Mouse (Mus musculus) ovary, adult 18-20 months (tissue): ENCODE measurements around the gene Prmt3.
A peak's percentile ranks its signal among the peaks of the same experiment; 100 is the strongest.

Source experiments
- DNase-seq: peaks from one replicate; pipeline ENCODE4 v3.0.0; 2022; ENCODE audit warnings: low spot score, mixed read lengths

Prmt3 gene

GRCm38 (mm10) chr7:49797171-49797570 lies 19.0 kb downstream of the Prmt3 start:
- no peak for DNase-seq

DNA sequence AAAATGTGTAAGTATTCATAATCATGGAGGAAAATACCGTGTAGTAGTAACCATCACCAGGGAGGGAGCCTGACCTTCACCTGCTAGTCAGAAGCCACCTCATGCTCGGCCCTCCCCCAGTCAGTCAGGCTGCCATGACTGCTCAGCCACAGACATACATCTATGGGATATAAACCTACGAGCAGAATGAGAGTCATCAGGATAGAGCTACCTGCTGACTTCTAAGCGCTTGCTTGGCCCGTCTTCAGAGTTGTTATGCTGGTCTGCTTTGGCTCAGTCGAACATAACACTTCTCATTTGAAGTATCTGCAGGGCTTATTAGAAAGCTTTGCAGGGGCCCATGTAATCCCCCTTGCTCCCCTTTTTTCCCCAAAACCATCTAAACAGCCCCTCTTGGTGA lies 25.4 kb downstream of the Prmt3 start:
- DNase-seq, result no peak

- no peak for DNase-seq
Observed at GRCm38 (mm10) chr7:49804638-49805165, 26.6 kb downstream of the Prmt3 start.

DNA sequence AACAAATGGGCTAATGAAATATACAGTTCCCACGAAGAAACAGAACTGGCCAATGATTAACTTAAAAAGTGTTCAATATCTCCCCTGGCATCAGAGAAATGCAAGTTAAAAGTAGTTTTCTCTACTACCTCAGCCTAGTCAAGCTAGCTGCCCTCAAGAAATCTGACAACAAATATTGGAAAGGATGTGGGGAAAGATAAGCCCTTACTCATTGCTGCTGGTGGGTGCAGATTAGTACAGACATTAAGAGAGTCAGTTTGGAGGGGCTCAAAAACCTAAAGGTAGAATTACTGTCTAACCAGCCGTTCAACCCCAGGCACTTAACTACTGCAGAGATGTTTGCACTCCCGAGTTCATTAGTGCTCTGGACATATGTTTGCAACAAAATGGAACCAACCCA lies 27.5 kb downstream of the Prmt3 start:
- DNase-seq, result no peak

GRCm38 (mm10) chr7:49807093-49807682 lies 29.0 kb downstream of the Prmt3 start:
- DNase-seq, result no peak

- DNase-seq, result no peak
Observed at GRCm38 (mm10) chr7:49807846-49808622, 29.9 kb downstream of the Prmt3 start.

- DNase-seq, result no peak
Observed at GRCm38 (mm10) chr7:49809100-49809499, 31.0 kb downstream of the Prmt3 start.

- DNase-seq, result no peak
Observed at GRCm38 (mm10) chr7:49809562-49809961, 31.4 kb downstream of the Prmt3 start.

- DNase-seq, result no peak
Observed at GRCm38 (mm10) chr7:49811346-49811745, 33.2 kb downstream of the Prmt3 start.

- no peak for DNase-seq
Observed at GRCm38 (mm10) chr7:49819393-49819792, 41.2 kb downstream of the Prmt3 start.

- DNase-seq, result no peak
Observed at GRCm38 (mm10) chr7:49821370-49821769, 43.2 kb downstream of the Prmt3 start.

DNA sequence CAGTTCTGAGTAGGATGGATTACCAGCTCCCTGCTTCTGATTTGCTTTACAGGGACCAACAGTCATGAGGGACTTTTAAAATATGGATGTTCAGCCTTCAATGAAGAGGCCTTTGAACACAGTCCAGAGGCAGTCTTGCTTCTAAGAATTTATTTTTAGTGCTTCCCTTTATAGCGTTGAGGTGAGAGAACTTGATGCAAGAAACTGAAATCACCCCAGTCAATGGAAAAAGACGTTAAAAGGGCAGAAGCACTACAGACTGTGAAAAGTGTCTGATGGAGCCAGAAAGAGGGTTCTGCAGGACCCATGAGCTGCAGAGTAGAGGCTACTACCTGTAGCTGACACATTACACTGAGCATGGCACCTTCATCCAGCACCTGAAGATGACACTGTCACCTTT lies 43.9 kb downstream of the Prmt3 start:
- no peak for DNase-seq

DNA sequence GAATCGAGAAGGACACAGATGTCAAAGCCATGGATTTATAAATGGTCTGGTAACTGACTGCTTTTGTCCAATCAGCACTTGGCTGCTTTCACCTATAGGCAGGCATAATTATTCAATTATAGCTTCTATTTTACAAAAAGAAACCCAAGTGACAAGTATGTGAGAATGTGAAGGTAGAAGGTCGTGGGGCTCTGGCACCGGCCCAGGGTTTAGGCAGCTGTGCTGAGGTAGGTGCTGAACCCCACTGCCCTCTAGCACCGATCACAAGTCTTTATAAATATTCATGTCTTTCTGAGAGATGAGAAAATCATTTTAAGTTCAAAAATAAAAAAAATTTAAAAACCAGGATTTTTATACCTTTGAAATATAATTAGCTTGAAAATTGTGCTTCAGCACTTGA lies 45.4 kb downstream of the Prmt3 start:
- DNase-seq, result no peak

DNA sequence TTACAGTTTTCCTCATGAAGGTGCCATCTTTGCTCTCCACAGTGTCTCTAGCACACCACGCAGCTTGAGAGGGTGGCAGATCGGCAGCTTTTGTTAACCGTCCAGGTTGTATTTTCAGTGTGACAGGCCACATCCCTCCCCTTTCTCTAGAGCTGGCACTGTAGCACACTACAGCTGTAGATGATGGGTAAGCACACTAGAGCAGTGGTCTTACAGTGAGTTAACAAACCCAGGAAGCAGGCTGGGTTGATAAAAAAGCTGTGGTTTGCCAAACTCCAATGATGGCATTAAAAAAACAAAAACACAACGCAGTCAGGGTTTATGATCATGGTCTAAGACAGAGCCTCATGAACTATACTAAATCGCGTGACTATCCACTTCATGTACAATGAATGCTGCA lies 45.9 kb downstream of the Prmt3 start:
- DNase-seq, result no peak

DNA sequence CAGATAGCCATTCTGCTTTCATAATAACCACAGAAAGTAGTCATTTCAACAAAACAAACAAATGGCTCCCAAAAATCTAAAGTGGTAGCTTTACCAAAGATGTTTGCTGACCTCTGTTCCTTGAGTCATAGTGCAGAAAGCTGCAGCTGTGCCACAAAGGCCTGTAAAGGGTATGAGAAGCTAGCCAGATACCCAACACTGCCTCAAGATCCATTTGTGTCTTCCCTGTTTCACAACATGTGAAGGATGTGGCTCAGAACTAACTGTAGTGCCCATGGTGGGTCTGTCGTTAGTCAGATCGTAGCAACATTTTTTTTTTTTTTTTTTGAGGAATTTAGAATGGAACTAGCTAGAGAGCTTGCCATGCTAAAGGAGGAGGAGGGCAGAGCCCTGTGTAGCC lies 46.4 kb downstream of the Prmt3 start:
- DNase-seq, result no peak

DNA sequence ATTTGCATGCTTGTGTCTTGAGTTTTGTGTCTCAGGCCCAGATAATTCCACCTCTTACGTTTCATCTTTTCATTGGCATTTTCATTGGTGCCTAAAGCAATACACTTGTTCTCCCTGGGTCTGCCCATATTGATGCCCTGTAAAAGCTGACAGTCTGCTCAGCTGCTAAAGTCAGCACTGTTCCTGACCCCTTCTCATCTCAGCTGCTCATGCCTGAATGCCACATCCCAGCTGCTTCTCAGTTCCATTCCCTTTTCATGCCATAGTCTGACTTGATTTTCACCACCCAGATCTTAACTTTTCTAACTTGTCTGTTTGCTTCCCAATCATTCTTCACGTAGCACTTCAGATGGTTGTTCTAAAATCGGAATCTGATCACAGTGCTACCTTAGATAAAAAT lies 47.3 kb downstream of the Prmt3 start:
- no peak for DNase-seq

DNA sequence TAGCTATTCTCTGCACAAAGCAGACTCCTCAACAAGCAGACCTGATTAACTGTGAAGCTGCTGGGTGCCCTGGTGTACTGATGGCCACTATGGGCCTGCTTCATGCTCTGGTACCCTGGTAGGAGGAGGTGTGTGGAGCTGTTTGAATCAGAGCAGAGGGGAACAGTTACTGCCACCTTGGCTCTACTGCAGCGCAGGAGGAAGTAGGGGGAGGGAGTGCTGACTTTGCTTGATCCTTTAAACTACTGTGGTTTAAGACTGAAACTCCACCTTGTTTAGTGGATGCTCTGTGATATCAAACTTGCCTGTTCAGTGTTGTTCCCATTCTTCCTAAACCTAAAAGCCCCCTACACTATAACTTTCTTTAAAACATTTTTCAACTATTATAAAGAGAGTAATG lies 49.8 kb downstream of the Prmt3 start:
- DNase-seq, result no peak

GRCm38 (mm10) chr7:49842366-49843282 lies 64.5 kb downstream of the Prmt3 start:
- peak; percentile 14 for DNase-seq

- no peak for DNase-seq
Observed at GRCm38 (mm10) chr7:49843304-49843933, 65.3 kb downstream of the Prmt3 start.

GRCm38 (mm10) chr7:49847939-49848338 lies 69.8 kb downstream of the Prmt3 start:
- no peak for DNase-seq

DNA sequence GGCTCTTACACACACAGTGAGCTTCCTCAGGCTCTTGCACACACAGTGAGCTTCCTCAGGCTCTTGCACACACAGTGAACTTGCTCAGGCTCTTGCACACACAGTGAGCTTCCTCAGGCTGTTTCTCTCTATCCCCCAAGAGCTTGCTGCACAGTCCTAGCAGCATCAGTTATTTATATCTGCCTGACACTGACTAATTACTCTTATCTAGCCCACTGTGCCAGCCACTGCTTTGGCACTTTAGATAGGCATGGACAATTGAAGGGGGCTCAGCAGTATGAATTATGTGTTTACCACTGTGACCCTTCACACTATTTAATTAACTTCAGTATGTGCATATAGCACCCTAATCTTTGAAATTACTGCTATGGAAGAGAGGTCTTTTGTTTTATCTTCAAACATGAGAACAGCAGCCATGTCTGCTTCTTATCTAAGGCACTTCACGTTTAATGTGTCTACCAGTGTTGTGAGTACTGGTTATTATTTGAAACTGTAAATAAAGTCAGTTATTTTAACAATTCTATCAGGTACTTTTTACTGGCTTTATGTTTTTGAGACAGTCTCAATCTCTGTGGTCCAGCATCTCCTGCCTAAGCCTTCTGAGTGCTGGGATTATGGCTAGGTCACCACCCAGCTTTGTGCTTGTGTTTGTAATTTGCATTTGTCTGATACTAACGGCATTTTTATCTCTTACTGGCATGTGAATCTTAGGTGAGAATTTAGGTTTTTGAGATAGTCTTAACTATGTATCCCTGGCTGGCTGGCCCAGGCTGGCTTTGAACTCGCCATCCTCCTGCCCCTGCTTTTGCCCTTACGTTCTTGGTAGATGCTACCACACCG lies 75.4 kb downstream of the Prmt3 start:
- DNase-seq, result no peak
